Mouse (Mus musculus) CH12.LX (cell line): Measurements from ENCODE around the gene Chpf. TPM values are rescaled to one million over a fixed set of nuclear protein-coding genes. Genes with fewer than 3 reads are reported as not detected.

Experiments
- DNase-seq: peaks from one replicate; pipeline ENCODE4 v3.0.0-alpha.2; 2013; ENCODE audit errors: extremely low read depth
- H3K27ac ChIP-seq: 2 replicates; pipeline ENCODE4 v1.5.1; 2012; ENCODE audit warnings: low read depth, mild to moderate bottlenecking, control low read depth, moderate library complexity; ENCODE audit not compliant: insufficient read depth
- H3K27me3 ChIP-seq: replicated peaks from 2 replicates; pipeline ENCODE3; 2012; ENCODE audit warnings: inconsistent platforms
- H3K36me3 ChIP-seq, 2 experiments: replicated peaks in 1 of 2; 2 replicates each; pipeline versions ENCODE3 to v1.6.1; 2012; ENCODE audit warnings: inconsistent platforms in 1 of 2, low read length in 1 of 2, mild to moderate bottlenecking in 1 of 2, mixed read lengths in 1 of 2, moderate library complexity in 1 of 2; ENCODE audit not compliant: control insufficient read depth in 1 of 2, insufficient read depth in 1 of 2
- H3K4me1 ChIP-seq, 2 experiments: 2 replicates each; pipeline ENCODE4 v1.6.1; 2012; ENCODE audit warnings: inconsistent platforms in 1 of 2, moderate library complexity in 1 of 2; ENCODE audit not compliant: insufficient read depth in 2 of 2, control insufficient read depth in 1 of 2
- H3K4me2 ChIP-seq: 2 replicates; pipeline ENCODE4 v1.6.1; 2012; ENCODE audit warnings: low read depth, mild to moderate bottlenecking, control low read depth; ENCODE audit not compliant: poor library complexity, insufficient read depth, severe bottlenecking
- H3K4me3 ChIP-seq, 3 experiments: fragments of 150-350 bp in 1 of 3; sonication (generic) in 1 of 3; replicated peaks in 1 of 3; 2 replicates each; pipeline versions ENCODE3 to v1.5.1; 2011 to 2012; ENCODE audit warnings: low read depth in 2 of 3, low read length in 2 of 3, mild to moderate bottlenecking in 2 of 3, moderate library complexity in 2 of 3, control low read depth in 1 of 3, improper control_type of control experiment in 1 of 3, inconsistent platforms in 1 of 3, mixed read lengths in 1 of 3; ENCODE audit not compliant: poor library complexity in 1 of 3
- H3K79me2 ChIP-seq: replicated peaks from 2 replicates; pipeline ENCODE4 v1.6.1; 2012; ENCODE audit warnings: mild to moderate bottlenecking, moderate library complexity; ENCODE audit not compliant: control insufficient read depth, poor library complexity, insufficient read depth, severe bottlenecking; ENCODE audit errors: extremely low read depth
- H3K9ac ChIP-seq: 2 replicates; pipeline ENCODE4 v1.6.1; 2012; ENCODE audit warnings: low read depth, mild to moderate bottlenecking, control low read depth, moderate library complexity; ENCODE audit not compliant: insufficient read depth
- H3K9me3 ChIP-seq: replicated peaks from 2 replicates; pipeline ENCODE3; 2012; ENCODE audit warnings: low read length, inconsistent platforms, mixed read lengths
- EP300 ChIP-seq: IDR thresholded peaks from 2 replicates; pipeline ENCODE4 v1.6.1; 2011; ENCODE audit warnings: low read length, improper control_type of control experiment
- ETS1 ChIP-seq: conservative IDR thresholded peaks from 2 replicates; pipeline ENCODE4 v1.6.1; 2012; ENCODE audit warnings: low read depth, mild to moderate bottlenecking, inconsistent platforms, low read length, improper control_type of control experiment, moderate library complexity
- MAX ChIP-seq: IDR thresholded peaks from 2 replicates; pipeline ENCODE4 v1.6.1; 2011; ENCODE audit warnings: low read length, improper control_type of control experiment
- MAZ ChIP-seq: IDR thresholded peaks from 2 replicates; pipeline ENCODE4 v1.6.1; 2012; ENCODE audit warnings: low read depth, mild to moderate bottlenecking, inconsistent platforms, low read length, improper control_type of control experiment, moderate library complexity
- MXI1 ChIP-seq: IDR thresholded peaks from 2 replicates; pipeline ENCODE4 v1.6.1; 2011; ENCODE audit warnings: mild to moderate bottlenecking, low read depth, low read length, improper control_type of control experiment
- NELFE ChIP-seq: IDR thresholded peaks from 2 replicates; pipeline ENCODE4 v1.6.1; 2011; ENCODE audit warnings: low read depth, low read length, improper control_type of control experiment
- SIN3A ChIP-seq: IDR thresholded peaks from 2 replicates; pipeline ENCODE4 v1.6.1; 2012; ENCODE audit warnings: low read length, improper control_type of control experiment, inconsistent platforms
- SMC3 ChIP-seq: IDR thresholded peaks from 2 replicates; pipeline ENCODE4 v1.6.1; 2011; ENCODE audit warnings: low read depth, low read length, improper control_type of control experiment
- dilution Hi-C: fragments of 300-500 bp; cut with MboI; formaldehyde crosslinking; loops from 2 replicates; pipeline ENCODE4 v1.14.3; 2020; ENCODE audit warnings: low sequenced_read_pairs; ENCODE audit not compliant: extremely low pct_unique_long_range_greater_than_20kb, extremely low pct_ligation_motif_present
- in situ Hi-C: fragments of 300-500 bp; cut with MboI; formaldehyde crosslinking; loops from 3 replicates; pipeline ENCODE4 v1.14.3; 2019; ENCODE audit warnings: low sequenced_read_pairs, low pct_ligation_motif_present, low pct_unique_long_range_greater_than_20kb, mixed read lengths
- polyA plus RNA-seq: library from polyadenylated mRNA; unstranded; fragments of >175 nt; gene quantifications from 2 replicates; pipeline ENCODE4 v1.2.1, GENCODE M21; 2012; ENCODE audit warnings: low read depth; ENCODE audit not compliant: insufficient read length
- total RNA-seq, 2 experiments: library from RNA; depleted of rRNA; stranded (reverse); fragments of 300-350 nt in 1 of 2; fragments of >200 nt in 1 of 2; gene quantifications; 2 replicates each; pipeline ENCODE4 v1.2.3; 2012 to 2014

Gene Chpf
- total and polyA plus RNA-seq, 3 experiments: 14.6 to 30.4 (median 20.6) TPM

GRCm38 (mm10) chr1:75442171-75442570 lies 36.9 kb downstream of the Chpf start:
- Histone ChIP-seq H3K9ac (no peak overlapping the region), H3K27ac (no peak overlapping the region), H3K4me1 (peaks cover 8 to 18% of the 10 kb centered on the region in 2 experiments), H3K36me3 (peaks cover 34 to 66% of the 10 kb centered on the region in 2 experiments), H3K4me3 (no peak overlapping the region), H3K9me3 (no peaks in the 10 kb centered on the region), H3K79me2 (no peaks in the 10 kb centered on the region), H3K4me2 (no peak overlapping the region), H3K27me3 (peaks cover 11% of the 10 kb centered on the region)
- in situ Hi-C loops (no loop called here), dilution Hi-C loops (no loop called here)
- TF ChIP-seq ETS1: no peak
- DNase-seq: no peak

GRCm38 (mm10) chr1:75441471-75441996 lies 37.6 kb downstream of the Chpf start:
- DNase-seq: no peak
- in situ Hi-C loops (no loop called here), dilution Hi-C loops (no loop called here)
- H3K9me3 ChIP-seq: no peaks in the 10 kb centered on the region
- H3K4me3 ChIP-seq: no peak overlapping the region
- H3K27me3 ChIP-seq: peaks cover 5% of the 10 kb centered on the region
- peaks cover 6 to 18% of the 10 kb centered on the region in 2 experiments for H3K4me1 ChIP-seq
- H3K36me3 ChIP-seq: peaks cover 34 to 66% of the 10 kb centered on the region in 2 experiments
- peaks cover 3% of the 10 kb centered on the region for H3K79me2 ChIP-seq
- no peak overlapping the region for H3K4me2 ChIP-seq
- no peak overlapping the region for H3K27ac ChIP-seq
- no peak overlapping the region for H3K9ac ChIP-seq
- no peak for TF ChIP-seq MAX
- no peak for TF ChIP-seq SIN3A
- TF ChIP-seq ETS1: no peak
- TF ChIP-seq NELFE: no peak
- TF ChIP-seq MAZ: no peak
- TF ChIP-seq MXI1: no peak
- TF ChIP-seq EP300: no peak

GRCm38 (mm10) chr1:75440661-75441060 lies 38.4 kb downstream of the Chpf start:
- Histone ChIP-seq H3K27ac (no peak overlapping the region), H3K79me2 (peaks cover 9% of the 10 kb centered on the region), H3K36me3 (peaks cover 34 to 66% of the 10 kb centered on the region in 2 experiments), H3K9me3 (no peaks in the 10 kb centered on the region), H3K4me1 (peaks cover 3 to 13% of the 10 kb centered on the region in 2 experiments), H3K4me3 (no peak overlapping the region), H3K4me2 (no peak overlapping the region), H3K27me3 (no peaks in the 10 kb centered on the region), H3K9ac (no peak overlapping the region)
- dilution Hi-C loops: no loop called here
- DNase-seq: no peak
- no peak for TF ChIP-seq MAZ
- no peak for TF ChIP-seq SMC3
- in situ Hi-C loops: no loop called here
